Mouse (Mus musculus) small intestine, adult 2 months (tissue): Measurements from ENCODE around the gene Ptk6.

Experiments
- CTCF ChIP-seq: fragments of 200-500 bp; IDR thresholded peaks from 2 replicates; pipeline ENCODE4 v1.5.1; 2012; ENCODE audit warnings: low read depth, mild to moderate bottlenecking, control low read depth, inconsistent platforms, low read length, moderate library complexity, mixed read lengths; ENCODE audit not compliant: insufficient replicate concordance, insufficient read length; ENCODE audit errors: extremely low read depth
- POLR2A ChIP-seq: fragments of 200-500 bp; IDR thresholded peaks from 2 replicates; pipeline ENCODE4 v1.6.1; 2012; ENCODE audit warnings: low read depth, mild to moderate bottlenecking, control low read depth, inconsistent platforms, low read length, moderate library complexity

DNA sequence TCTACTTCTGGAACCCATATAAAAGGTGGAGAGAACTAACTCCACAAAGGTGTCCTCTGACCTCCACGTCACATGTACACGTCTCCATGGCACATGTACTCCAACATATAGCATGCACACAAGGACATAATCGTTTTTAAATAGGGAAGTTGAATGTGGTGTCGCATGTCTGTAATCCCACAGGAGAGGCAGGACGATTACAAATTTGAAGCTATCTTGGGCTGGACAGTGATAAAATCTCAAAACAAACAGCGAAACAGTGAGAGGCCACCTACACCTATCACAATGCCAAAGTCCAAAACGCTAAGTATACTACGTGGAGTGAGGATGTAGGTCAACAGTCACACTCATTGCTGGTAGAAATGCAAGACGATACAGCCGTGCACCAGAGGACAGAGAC, 46.6 kb upstream of the Ptk6 start:
- TF ChIP-seq POLR2A (no peak), CTCF (no peak)
